Mouse (Mus musculus) cerebellum, adult 11 months (tissue): ENCODE data around the gene Gm6268.

Experiments
- DNase-seq: peaks from one replicate; pipeline ENCODE4 v3.0.0; 2022

The Gm6268 gene

DNA sequence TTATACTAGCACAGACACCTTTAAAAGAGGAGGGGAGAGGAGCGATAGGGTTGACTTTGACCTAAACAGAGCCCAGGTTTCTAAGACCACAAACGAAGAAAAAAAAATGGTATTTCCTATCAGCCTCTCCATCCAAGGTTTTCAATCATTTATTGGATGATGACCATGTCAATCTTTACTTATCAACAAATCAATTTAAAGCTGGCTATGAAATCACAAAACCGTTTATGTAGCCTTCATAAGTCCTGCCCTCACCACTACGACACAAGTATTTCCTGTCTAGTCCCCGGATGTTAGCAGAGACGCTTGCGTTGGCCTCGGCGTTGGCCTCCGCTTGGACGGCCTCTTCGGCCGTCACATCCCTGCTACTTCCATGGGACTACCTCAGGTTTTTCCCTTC is at the start of gene Gm6268:
TSS of gene Gm6268 (plus strand) at position 301 of the 400 bp plus-strand sequence.
- DNase-seq = no peak

- peak; percentile 23 for DNase-seq
Observed at GRCm38 (mm10) chrX:36352446-36352845, 48.6 kb upstream of the Gm6268 start.

DNA sequence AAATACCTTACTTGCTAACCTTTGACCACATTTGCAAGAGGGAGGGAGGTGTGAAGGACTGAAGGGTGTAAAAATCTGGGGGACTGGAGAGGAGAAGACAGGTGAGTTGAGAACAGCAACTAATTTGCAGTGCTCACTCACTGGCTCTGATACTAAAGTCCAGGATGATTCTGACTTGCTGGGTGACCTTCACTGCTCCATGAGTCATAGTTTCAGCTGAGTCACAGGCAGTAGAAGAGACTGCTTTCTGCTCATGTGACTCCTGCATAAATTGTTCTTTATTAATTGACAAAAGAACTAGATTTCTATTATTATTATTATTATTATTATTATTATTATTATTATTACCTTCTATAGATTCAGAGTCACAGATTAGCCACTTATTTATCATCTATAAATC is 15.7 kb upstream of the Gm6268 start:
- no peak for DNase-seq

DNA sequence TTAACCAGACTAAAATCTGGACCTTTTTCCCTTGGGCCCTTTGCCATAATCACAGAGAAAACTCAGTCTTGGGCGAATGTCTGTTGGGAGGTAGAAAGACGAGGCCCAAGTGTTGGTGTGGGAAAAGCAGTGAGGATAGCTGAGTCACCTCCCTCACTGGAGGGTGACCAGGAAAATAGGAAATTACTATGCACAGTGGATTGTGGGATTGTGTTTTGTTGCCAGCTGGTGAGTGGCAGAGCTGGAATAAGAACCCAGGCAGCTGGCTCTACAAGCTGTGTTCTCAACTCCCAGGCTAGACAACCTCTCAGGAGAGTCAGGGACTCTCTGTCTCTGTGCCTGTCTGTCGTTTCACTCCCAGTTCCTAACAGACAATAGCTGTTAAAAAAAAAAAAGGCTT is 11.1 kb upstream of the Gm6268 start:
- no peak for DNase-seq

- no peak for DNase-seq
Observed at GRCm38 (mm10) chrX:36390503-36390902, 10.6 kb upstream of the Gm6268 start.

GRCm38 (mm10) chrX:36392672-36393071 is 8.4 kb upstream of the Gm6268 start:
- no peak for DNase-seq

DNA sequence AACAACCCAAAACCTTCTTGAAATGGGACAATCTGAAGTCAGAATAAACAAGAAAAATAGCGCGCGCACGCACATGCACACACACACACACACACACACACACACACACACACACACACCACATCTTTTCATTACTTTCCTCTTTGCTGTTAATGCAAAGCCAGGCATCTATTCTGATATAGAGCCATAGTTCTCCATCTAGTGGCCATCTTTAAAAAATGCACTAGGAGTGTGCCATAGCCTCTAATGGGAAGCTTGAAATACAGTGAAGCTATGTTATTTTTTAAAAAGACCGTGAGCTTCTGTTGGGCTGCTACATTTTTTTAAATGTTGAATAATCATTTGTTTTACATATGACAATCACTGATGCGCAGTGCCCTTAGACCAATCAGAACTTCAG is 7.8 kb upstream of the Gm6268 start:
- DNase-seq = no peak

GRCm38 (mm10) chrX:36402316-36402715 is 1.2 kb downstream of the Gm6268 start:
- no peak for DNase-seq

DNA sequence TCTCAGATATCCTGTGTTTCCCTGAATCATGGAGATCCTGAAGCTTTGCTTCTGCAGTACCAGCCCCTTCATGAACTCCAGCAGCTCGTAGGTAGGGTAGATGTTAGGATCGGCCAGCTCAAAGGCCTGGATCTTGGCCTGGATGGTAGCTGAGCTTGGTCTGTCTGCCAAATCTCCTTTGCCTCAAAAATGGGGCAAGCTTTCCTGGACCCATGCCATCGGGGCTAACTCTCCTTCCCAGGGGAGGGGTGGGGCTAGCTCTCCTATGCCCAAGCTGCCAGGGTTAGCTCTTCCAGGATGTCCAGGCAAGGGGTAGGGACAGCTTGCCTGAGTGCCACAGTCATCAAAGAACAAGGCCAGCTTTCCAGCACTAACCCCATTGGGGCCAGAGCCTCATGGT is 18.1 kb downstream of the Gm6268 start:
- no peak for DNase-seq

- no peak for DNase-seq
Observed at GRCm38 (mm10) chrX:36434993-36435392, 33.9 kb downstream of the Gm6268 start.

GRCm38 (mm10) chrX:36437932-36438331 is 36.9 kb downstream of the Gm6268 start:
- DNase-seq = no peak
